Mouse (Mus musculus): ENCODE data around the gene Hira. TPM values are rescaled to one million over a fixed set of nuclear protein-coding genes. Genes with fewer than 3 reads are reported as not detected.
"Not testable (repeated sequence)": the region's sequence is repeated elsewhere in the genome, so short reads cannot be mapped to it uniquely, and the experiment has no call there.

Hira gene
- polyA plus RNA-seq, 1 experiment from 2014 or later: 8.0 TPM

GRCm38 (mm10) chr16:18849521-18850190 is 27.2 kb upstream of the Hira start:
- H3K36me3 ChIP-seq (ENCODE audit: control insufficient read depth, insufficient read depth): not testable (repeated sequence)

GRCm38 (mm10) chr16:18858551-18858950 is 18.3 kb upstream of the Hira start:
- Histone ChIP-seq H3K4me1 (ENCODE audit: control insufficient read depth, insufficient read depth, low read length) (no peaks in the 10 kb centered on the region), H3K9me3 (replicated peaks; ENCODE audit: control insufficient read depth, low read length) (peaks cover 4% of the 10 kb centered on the region), H3K36me3 (ENCODE audit: control insufficient read depth, insufficient read depth) (no peaks in the 10 kb centered on the region), H3K4me2 (ENCODE audit: low read depth, low read length) (no peak overlapping the region), H3K27me3 (ENCODE audit: control insufficient read depth, insufficient read depth, low read length) (no peaks in the 10 kb centered on the region), H3K9ac (ENCODE audit: low read length) (no peak overlapping the region), H3K4me3 (ENCODE audit: low read length) (no peak overlapping the region), H3K27ac (ENCODE audit: low read length) (no peak overlapping the region)
- no peak for ATAC-seq (replicated peaks; ENCODE audit: extremely low read depth, insufficient read depth, low FRiP score)

More at GRCm38 (mm10) chr16:18849521-18850190, 27.2 kb upstream of the Hira start:
- ATAC-seq (replicated peaks; ENCODE audit: extremely low read depth, insufficient read depth, low FRiP score); H3K4me2 ChIP-seq (ENCODE audit: low read depth, low read length); H3K9me3 ChIP-seq (replicated peaks; ENCODE audit: control insufficient read depth, low read length); H3K9ac ChIP-seq (ENCODE audit: low read length); H3K4me3 ChIP-seq (ENCODE audit: low read length); H3K27ac ChIP-seq (ENCODE audit: low read length); H3K27me3 ChIP-seq (ENCODE audit: control insufficient read depth, insufficient read depth, low read length); H3K4me1 ChIP-seq (ENCODE audit: control insufficient read depth, insufficient read depth, low read length): not testable (repeated sequence)
- WGBS: 93% methylated on average over 15 of the region's 17 CpGs

- WGBS: 59% methylated on average over 1 of the region's 1 CpGs
- no peak for ATAC-seq (replicated peaks; ENCODE audit: extremely low read depth, insufficient read depth, low FRiP score)
- Histone ChIP-seq H3K36me3 (ENCODE audit: control insufficient read depth, insufficient read depth) (no peaks in the 10 kb centered on the region), H3K27me3 (ENCODE audit: control insufficient read depth, insufficient read depth, low read length) (no peaks in the 10 kb centered on the region), H3K4me3 (ENCODE audit: low read length) (no peak overlapping the region), H3K9me3 (replicated peaks; ENCODE audit: control insufficient read depth, low read length) (peaks cover 4% of the 10 kb centered on the region), H3K4me1 (ENCODE audit: control insufficient read depth, insufficient read depth, low read length) (no peaks in the 10 kb centered on the region), H3K4me2 (ENCODE audit: low read depth, low read length) (no peak overlapping the region), H3K9ac (ENCODE audit: low read length) (no peak overlapping the region), H3K27ac (ENCODE audit: low read length) (no peak overlapping the region)
These were observed 16.7 kb upstream of the Hira start for GRCm38 (mm10) chr16:18860186-18860585.

- H3K9me3 ChIP-seq (replicated peaks; ENCODE audit: control insufficient read depth, low read length); H3K4me3 ChIP-seq (ENCODE audit: low read length); H3K4me2 ChIP-seq (ENCODE audit: low read depth, low read length); H3K4me1 ChIP-seq (ENCODE audit: control insufficient read depth, insufficient read depth, low read length); H3K9ac ChIP-seq (ENCODE audit: low read length); H3K27ac ChIP-seq (ENCODE audit: low read length); H3K27me3 ChIP-seq (ENCODE audit: control insufficient read depth, insufficient read depth, low read length); ATAC-seq (replicated peaks; ENCODE audit: extremely low read depth, insufficient read depth, low FRiP score): not testable (repeated sequence)
- H3K36me3 ChIP-seq (ENCODE audit: control insufficient read depth, insufficient read depth): peaks cover 33% of the 10 kb centered on the region
- 79% methylated on average over 1 of the region's 1 CpGs for WGBS
These were observed 6.3 kb upstream of the Hira start for GRCm38 (mm10) chr16:18870495-18870894.

GRCm38 (mm10) chr16:18876091-18876441 is 771 bp upstream of the Hira start:
- peaks cover 12% of the 10 kb centered on the region for H3K4me1 ChIP-seq (ENCODE audit: control insufficient read depth, insufficient read depth, low read length)
- H3K4me3 ChIP-seq (ENCODE audit: low read length): peak overlapping the region; percentile 90
- no peaks in the 10 kb centered on the region for H3K27me3 ChIP-seq (ENCODE audit: control insufficient read depth, insufficient read depth, low read length)
- peak overlapping the region; percentile 95 for H3K27ac ChIP-seq (ENCODE audit: low read length)
- H3K9ac ChIP-seq (ENCODE audit: low read length): peak overlapping the region; percentile 91
- H3K36me3 ChIP-seq (ENCODE audit: control insufficient read depth, insufficient read depth): peaks cover 29% of the 10 kb centered on the region
- no peaks in the 10 kb centered on the region for H3K9me3 ChIP-seq (replicated peaks; ENCODE audit: control insufficient read depth, low read length)
- WGBS: under 1% methylated on average over 17 of the region's 17 CpGs
- H3K4me2 ChIP-seq (ENCODE audit: low read depth, low read length): peak overlapping the region; percentile 91
- ATAC-seq (replicated peaks; ENCODE audit: extremely low read depth, insufficient read depth, low FRiP score): no peak

- peak overlapping the region; percentile 91 for H3K9ac ChIP-seq (ENCODE audit: low read length)
- peak overlapping the region; percentile 95 for H3K27ac ChIP-seq (ENCODE audit: low read length)
- under 1% methylated on average over 36 of the region's 43 CpGs for WGBS
- H3K9me3 ChIP-seq (replicated peaks; ENCODE audit: control insufficient read depth, low read length): no peaks in the 10 kb centered on the region
- H3K4me1 ChIP-seq (ENCODE audit: control insufficient read depth, insufficient read depth, low read length): peaks cover 12% of the 10 kb centered on the region
- H3K27me3 ChIP-seq (ENCODE audit: control insufficient read depth, insufficient read depth, low read length): no peaks in the 10 kb centered on the region
- peaks cover 14% of the 10 kb centered on the region for H3K36me3 ChIP-seq (ENCODE audit: control insufficient read depth, insufficient read depth)
- H3K4me3 ChIP-seq (ENCODE audit: low read length): peak overlapping the region; percentile 90
- H3K4me2 ChIP-seq (ENCODE audit: low read depth, low read length): peak overlapping the region; percentile 91
- peak; percentile 16 for ATAC-seq (replicated peaks; ENCODE audit: extremely low read depth, insufficient read depth, low FRiP score)
These were observed 701 bp downstream of the Hira start for GRCm38 (mm10) chr16:18877386-18878090.

- H3K9ac ChIP-seq (ENCODE audit: low read length): peak overlapping the region; percentile 91
- H3K27ac ChIP-seq (ENCODE audit: low read length): peak overlapping the region; percentile 95
- ATAC-seq (replicated peaks; ENCODE audit: extremely low read depth, insufficient read depth, low FRiP score): no peak
- H3K4me1 ChIP-seq (ENCODE audit: control insufficient read depth, insufficient read depth, low read length): peaks cover 12% of the 10 kb centered on the region
- peak overlapping the region; percentile 90 for H3K4me3 ChIP-seq (ENCODE audit: low read length)
- 26% methylated on average over 20 of the region's 20 CpGs for WGBS
- H3K36me3 ChIP-seq (ENCODE audit: control insufficient read depth, insufficient read depth): peaks cover 12% of the 10 kb centered on the region
- H3K9me3 ChIP-seq (replicated peaks; ENCODE audit: control insufficient read depth, low read length): no peaks in the 10 kb centered on the region
- no peaks in the 10 kb centered on the region for H3K27me3 ChIP-seq (ENCODE audit: control insufficient read depth, insufficient read depth, low read length)
- H3K4me2 ChIP-seq (ENCODE audit: low read depth, low read length): peak overlapping the region; percentile 91
These were observed 1.4 kb downstream of the Hira start for GRCm38 (mm10) chr16:18878091-18878720.

- Histone ChIP-seq H3K9me3 (replicated peaks; ENCODE audit: control insufficient read depth, low read length) (no peaks in the 10 kb centered on the region), H3K4me2 (ENCODE audit: low read depth, low read length) (no peak overlapping the region), H3K27ac (ENCODE audit: low read length) (no peak overlapping the region), H3K4me3 (ENCODE audit: low read length) (no peak overlapping the region), H3K4me1 (ENCODE audit: control insufficient read depth, insufficient read depth, low read length) (peaks cover 4% of the 10 kb centered on the region), H3K27me3 (ENCODE audit: control insufficient read depth, insufficient read depth, low read length) (no peaks in the 10 kb centered on the region), H3K9ac (ENCODE audit: low read length) (no peak overlapping the region), H3K36me3 (ENCODE audit: control insufficient read depth, insufficient read depth) (peaks cover 9% of the 10 kb centered on the region; the same call in 1 of the 2 replicates)
- no peak for ATAC-seq (replicated peaks; ENCODE audit: extremely low read depth, insufficient read depth, low FRiP score)
These were observed 7.2 kb downstream of the Hira start for GRCm38 (mm10) chr16:18884044-18884443.

GRCm38 (mm10) chr16:18893840-18894372 is 17.1 kb downstream of the Hira start:
- Histone ChIP-seq H3K4me2 (ENCODE audit: low read depth, low read length) (no peak overlapping the region), H3K27ac (ENCODE audit: low read length) (no peak overlapping the region), H3K9me3 (replicated peaks; ENCODE audit: control insufficient read depth, low read length) (no peaks in the 10 kb centered on the region), H3K4me1 (ENCODE audit: control insufficient read depth, insufficient read depth, low read length) (no peaks in the 10 kb centered on the region), H3K36me3 (ENCODE audit: control insufficient read depth, insufficient read depth) (peaks cover 11% of the 10 kb centered on the region), H3K4me3 (ENCODE audit: low read length) (no peak overlapping the region), H3K27me3 (ENCODE audit: control insufficient read depth, insufficient read depth, low read length) (no peaks in the 10 kb centered on the region), H3K9ac (ENCODE audit: low read length) (no peak overlapping the region)
- no peak for ATAC-seq (replicated peaks; ENCODE audit: extremely low read depth, insufficient read depth, low FRiP score)
- WGBS: 72% methylated on average over 4 of the region's 4 CpGs

All from heart, embryonic 16.5 days (tissue).